Comparison of ENCODE assay signal across 19 mouse cellular contexts in genomic region chr7:106245601-106246000, GRCm38 (mm10). TPM values are rescaled to one million over a fixed set of nuclear protein-coding genes. Genes with fewer than 3 reads are reported as not detected.
"Had no signal": no experiment of that assay in that cellular context is flagged by ENCODE, and none has a peak within 500 bp of the region (broad histone marks: within the 10 kb centered on the region; RNA-seq: fewer than 3 reads in every experiment).

No protein-coding gene starts in this region.

- DNase-seq: kidney, adult 9 months; kidney, postnatal 14 days; liver, postnatal 0 days; lung, embryonic 14.5 days; right cerebral cortex, adult 18-20 months; right cerebral cortex, postnatal 14 days; right cerebral cortex, postnatal 4 days; thymus, adult 2 months; thymus, postnatal 14 days; thymus, postnatal 4 days had no signal

- H3K27ac ChIP-seq: limb, embryonic 12.5 days; limb, embryonic 15.5 days; liver, embryonic 14.5 days; macrophage; neural tube, embryonic 12.5 days; neural tube, embryonic 15.5 days; stomach, postnatal 0 days had no signal

- ATAC-seq: liver, postnatal 0 days; lung, postnatal 0 days had no signal

- H3K4me1 ChIP-seq: limb, embryonic 12.5 days; limb, embryonic 15.5 days; neural tube, embryonic 12.5 days; neural tube, embryonic 15.5 days had no signal

- H3K9me3 ChIP-seq: limb, embryonic 15.5 days; neural tube, embryonic 12.5 days had no signal

- H3K9ac ChIP-seq: limb, embryonic 12.5 days; limb, embryonic 15.5 days; liver, embryonic 14.5 days; liver, postnatal 0 days; lung, embryonic 14.5 days; neural tube, embryonic 12.5 days; neural tube, embryonic 15.5 days had no signal

- H3K4me2 ChIP-seq: limb, embryonic 12.5 days; limb, embryonic 15.5 days; liver, embryonic 11.5 days; lung, embryonic 14.5 days; neural tube, embryonic 12.5 days; neural tube, embryonic 15.5 days had no signal

- H3K4me3 ChIP-seq: limb, embryonic 12.5 days; limb, embryonic 15.5 days; neural tube, embryonic 12.5 days; neural tube, embryonic 15.5 days had no signal

- H3K36me3 ChIP-seq: limb, embryonic 12.5 days; limb, embryonic 15.5 days; neural tube, embryonic 12.5 days; neural tube, embryonic 15.5 days had no signal

- H3K27me3 ChIP-seq: limb, embryonic 12.5 days; limb, embryonic 15.5 days; neural tube, embryonic 12.5 days; neural tube, embryonic 15.5 days had no signal

RNA-seq across cellular contexts. Expression of gene Gvin1, which starts 30.5 kb away (rescaled TPM):
- polyA plus RNA-seq: limb, embryonic 12.5 days; limb, embryonic 15.5 days; neural tube, embryonic 12.5 days had no signal
